Mouse (Mus musculus) embryonic facial prominence, embryonic 15.5 days (tissue): ENCODE results near the gene Col25a1. TPM values are rescaled to one million over a fixed set of nuclear protein-coding genes. Genes with fewer than 3 reads are reported as not detected.

Experiments used
- ATAC-seq: fragments of 200-750 bp; cut with Nextera tagmentation; 2 replicates; pipeline ENCODE4 v1.8.0; 2017; ENCODE audit warnings: low read depth, moderate TSS enrichment; ENCODE audit not compliant: insufficient number of reproducible peaks, low FRiP score, low TSS enrichment
- H3K27ac ChIP-seq: fragments of 300-500 bp; sonication (generic); replicated peaks from 2 replicates; pipeline ENCODE4 v1.5.1; 2015; ENCODE audit warnings: mild to moderate bottlenecking, inconsistent platforms
- H3K27me3 ChIP-seq: fragments of 300-500 bp; sonication (generic); 2 replicates; pipeline ENCODE4 v1.6.1; 2015; ENCODE audit warnings: inconsistent platforms
- H3K36me3 ChIP-seq: fragments of 300-500 bp; sonication (generic); 2 replicates; pipeline ENCODE4 v1.6.1; 2015; ENCODE audit warnings: mild to moderate bottlenecking, inconsistent platforms
- H3K4me1 ChIP-seq: fragments of 300-500 bp; sonication (generic); 2 replicates; pipeline ENCODE4 v1.6.1; 2015; ENCODE audit warnings: inconsistent platforms
- H3K4me2 ChIP-seq: fragments of 300-500 bp; sonication (generic); replicated peaks from 2 replicates; pipeline ENCODE4 v1.6.1; 2015; ENCODE audit warnings: mild to moderate bottlenecking, inconsistent platforms
- H3K4me3 ChIP-seq: fragments of 300-500 bp; sonication (generic); replicated peaks from 2 replicates; pipeline ENCODE4 v1.5.1; 2015; ENCODE audit warnings: mild to moderate bottlenecking, inconsistent platforms
- H3K9ac ChIP-seq: fragments of 300-500 bp; sonication (generic); 2 replicates; pipeline ENCODE4 v1.6.1; 2015; ENCODE audit warnings: inconsistent platforms
- H3K9me3 ChIP-seq: fragments of 300-500 bp; sonication (generic); replicated peaks from 2 replicates; pipeline ENCODE4 v1.6.1; 2016; ENCODE audit warnings: inconsistent platforms
- WGBS: fragments of 180-500 bp; shearing (Covaris S2); methylation state at CpG from one replicate; pipeline ENCODE4 v1.1.7; 2015; 5-methylcytosine and 5-hydroxymethylcytosine counted together
- polyA plus RNA-seq: library from polyadenylated mRNA; unstranded; fragments of >200 nt; fragmentation: Nextera tagmentation; extraction: Ambion mirVana; gene quantifications from 2 replicates; pipeline ENCODE4 v1.2.1, GENCODE M21; 2015

Col25a1 gene
- polyA plus RNA-seq, 1 experiment from 2014 or later: 16.5 TPM

DNA sequence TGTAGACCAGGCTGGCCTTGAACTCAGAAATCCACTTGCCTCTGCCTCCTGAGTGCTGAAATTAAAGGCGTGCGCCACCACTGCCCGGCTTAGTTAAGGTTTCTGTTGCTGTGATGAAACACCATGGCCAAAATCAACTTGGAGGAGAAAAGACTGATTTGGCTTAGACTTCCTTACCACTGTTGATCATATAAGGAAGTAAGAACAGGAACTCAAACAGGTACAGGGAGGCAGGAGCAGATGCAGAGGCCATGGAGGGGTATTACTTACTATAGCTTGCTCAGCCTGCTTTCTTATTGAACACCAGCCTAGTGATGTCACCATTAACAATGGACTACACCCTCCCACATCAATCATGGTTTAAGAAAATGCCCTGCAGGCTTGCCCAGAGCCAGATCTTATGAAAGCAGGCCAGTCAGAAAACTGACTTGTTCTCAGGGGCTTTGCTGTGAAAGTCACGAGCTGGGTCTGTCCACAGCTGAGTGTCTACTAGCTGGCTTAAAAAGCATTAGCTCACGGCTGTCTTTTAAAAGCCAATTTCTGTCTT is 249.1 kb downstream of the Col25a1 start:
- Histone ChIP-seq H3K9me3 (no peaks in the 10 kb centered on the region), H3K9ac (no peak overlapping the region), H3K4me2 (no peak overlapping the region), H3K27ac (no peak overlapping the region), H3K4me3 (no peak overlapping the region), H3K4me1 (no peaks in the 10 kb centered on the region), H3K27me3 (no peaks in the 10 kb centered on the region), H3K36me3 (no peaks in the 10 kb centered on the region)
- ATAC-seq: no peak
- 77% methylated on average over 5 of the region's 5 CpGs for WGBS

DNA sequence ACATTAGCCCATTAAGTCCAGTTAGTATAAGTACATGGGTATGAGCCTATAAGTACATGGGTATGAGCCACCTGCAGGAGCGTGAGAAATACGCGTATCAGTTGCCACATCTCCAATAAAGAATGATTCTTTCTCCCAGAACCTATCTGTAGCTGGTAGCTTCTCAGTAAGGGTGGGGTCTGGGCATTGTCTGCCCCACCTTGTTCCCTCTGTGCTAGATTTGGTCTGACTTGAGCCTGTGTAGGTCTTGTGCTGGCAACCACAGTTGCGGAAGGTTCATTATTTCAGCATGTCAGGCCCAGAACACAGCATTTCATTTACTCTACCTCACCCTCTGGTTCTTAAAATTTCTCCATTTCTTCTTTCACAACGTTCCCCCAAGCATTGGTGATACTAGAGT is 250.4 kb downstream of the Col25a1 start:
- Histone ChIP-seq H3K4me3 (no peak overlapping the region), H3K36me3 (no peaks in the 10 kb centered on the region), H3K4me1 (no peaks in the 10 kb centered on the region), H3K27me3 (no peaks in the 10 kb centered on the region), H3K27ac (no peak overlapping the region), H3K9me3 (no peaks in the 10 kb centered on the region), H3K9ac (no peak overlapping the region), H3K4me2 (no peak overlapping the region)
- ATAC-seq: no peak
- WGBS: 94% methylated on average over 5 of the region's 5 CpGs

GRCm38 (mm10) chr3:130385856-130386255 is 254.6 kb downstream of the Col25a1 start:
- no peaks in the 10 kb centered on the region for H3K9me3 ChIP-seq
- H3K27me3 ChIP-seq: no peaks in the 10 kb centered on the region
- H3K27ac ChIP-seq: no peak overlapping the region
- no peak overlapping the region for H3K4me2 ChIP-seq
- no peak overlapping the region for H3K9ac ChIP-seq
- WGBS: 74% methylated on average over 4 of the region's 4 CpGs
- no peaks in the 10 kb centered on the region for H3K4me1 ChIP-seq
- no peak overlapping the region for H3K4me3 ChIP-seq
- no peaks in the 10 kb centered on the region for H3K36me3 ChIP-seq
- ATAC-seq: no peak

DNA sequence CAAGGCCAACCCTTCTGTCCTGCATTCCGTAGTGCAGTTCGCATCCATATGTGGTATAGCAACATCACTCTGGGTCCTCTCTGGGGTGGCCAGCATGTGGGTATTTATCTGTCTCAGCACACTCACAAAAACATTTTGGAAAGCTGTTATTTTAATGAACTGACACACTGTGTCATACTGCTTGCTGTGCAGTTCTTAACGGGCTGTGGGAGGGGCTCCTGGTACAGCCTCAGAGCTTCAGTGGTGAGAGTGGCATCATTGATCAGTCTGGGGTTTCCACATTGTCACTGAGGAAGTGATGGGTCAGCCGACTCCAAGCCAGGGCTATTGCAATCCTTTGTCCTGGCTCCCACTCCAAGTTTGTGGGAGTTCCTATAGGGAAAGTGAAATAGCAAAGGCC is 255.9 kb downstream of the Col25a1 start:
- 89% methylated on average over 4 of the region's 4 CpGs for WGBS
- H3K4me3 ChIP-seq: no peak overlapping the region
- H3K36me3 ChIP-seq: no peaks in the 10 kb centered on the region
- H3K9me3 ChIP-seq: no peaks in the 10 kb centered on the region
- no peak overlapping the region for H3K27ac ChIP-seq
- ATAC-seq: no peak
- H3K9ac ChIP-seq: no peak overlapping the region
- no peaks in the 10 kb centered on the region for H3K27me3 ChIP-seq
- no peak overlapping the region for H3K4me2 ChIP-seq
- no peaks in the 10 kb centered on the region for H3K4me1 ChIP-seq

DNA sequence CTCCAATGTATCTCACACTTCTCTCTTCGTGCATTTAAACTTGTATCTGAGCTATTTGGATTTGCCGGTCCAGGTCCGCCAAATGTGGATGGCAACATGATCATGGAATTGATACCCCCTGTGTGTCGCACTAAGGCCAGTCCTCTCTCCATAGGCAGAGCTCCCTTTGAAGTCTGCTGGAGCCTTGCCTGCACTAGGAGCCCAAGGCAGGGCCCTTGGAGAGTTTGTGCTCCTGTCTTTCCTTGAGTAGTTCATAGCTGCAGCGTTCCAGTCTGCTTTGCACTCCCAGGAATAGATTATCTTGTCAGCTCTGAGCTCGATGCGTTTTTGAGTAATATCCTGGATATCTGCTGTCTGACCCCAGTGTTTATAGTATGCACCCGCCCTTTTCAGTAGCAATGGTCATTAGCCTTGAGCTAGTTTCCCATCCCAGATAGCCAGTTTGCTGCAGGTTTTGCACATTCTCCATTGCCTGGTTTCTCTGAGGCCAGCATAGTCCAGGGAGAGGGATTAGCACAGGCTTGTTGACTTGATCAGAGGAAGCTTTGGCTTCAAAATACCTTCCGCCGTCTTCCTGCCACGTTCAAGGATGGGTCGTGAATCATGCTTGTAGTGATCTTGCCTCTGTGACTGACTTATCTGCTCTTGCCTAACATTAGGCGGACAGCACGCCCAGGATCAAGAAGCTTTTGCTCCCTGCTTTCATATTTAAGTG is 258.1 kb downstream of the Col25a1 start:
- WGBS: 66% methylated on average over 14 of the region's 14 CpGs
- H3K4me2 ChIP-seq: no peak overlapping the region

DNA sequence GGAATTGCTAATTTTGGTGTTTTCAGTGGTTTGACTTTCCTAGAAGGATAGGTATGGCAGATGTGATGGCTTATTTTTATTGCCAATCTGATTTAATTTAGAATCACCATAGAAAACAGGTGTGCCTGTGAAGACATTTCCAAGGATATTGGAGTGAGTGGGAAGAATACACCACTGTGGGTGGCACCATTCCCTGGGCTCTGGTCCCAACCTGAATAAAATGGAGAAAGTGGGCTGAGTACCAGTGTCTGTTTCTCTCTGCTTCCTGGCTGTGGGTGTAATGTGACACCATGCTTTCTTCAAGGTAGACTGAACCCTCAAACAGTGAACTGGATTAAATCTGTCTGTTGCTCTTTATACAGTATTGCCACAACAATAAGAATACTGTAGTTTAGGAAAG is 265.3 kb downstream of the Col25a1 start:
- no peak overlapping the region for H3K9ac ChIP-seq
- no peaks in the 10 kb centered on the region for H3K9me3 ChIP-seq
- no peak for ATAC-seq
- no peak overlapping the region for H3K4me3 ChIP-seq
- no peaks in the 10 kb centered on the region for H3K27me3 ChIP-seq
- H3K27ac ChIP-seq: no peak overlapping the region
- peaks cover 10% of the 10 kb centered on the region for H3K4me1 ChIP-seq
- no peaks in the 10 kb centered on the region for H3K36me3 ChIP-seq
- H3K4me2 ChIP-seq: no peak overlapping the region

More for the DNA sequence above, 258.1 kb downstream of the Col25a1 start:
- no peak for ATAC-seq
- H3K4me1 ChIP-seq: no peaks in the 10 kb centered on the region
- H3K4me3 ChIP-seq: no peak overlapping the region
- H3K36me3 ChIP-seq: no peaks in the 10 kb centered on the region
- H3K27ac ChIP-seq: no peak overlapping the region
- H3K9me3 ChIP-seq: no peaks in the 10 kb centered on the region
- no peaks in the 10 kb centered on the region for H3K27me3 ChIP-seq
- no peak overlapping the region for H3K9ac ChIP-seq

DNA sequence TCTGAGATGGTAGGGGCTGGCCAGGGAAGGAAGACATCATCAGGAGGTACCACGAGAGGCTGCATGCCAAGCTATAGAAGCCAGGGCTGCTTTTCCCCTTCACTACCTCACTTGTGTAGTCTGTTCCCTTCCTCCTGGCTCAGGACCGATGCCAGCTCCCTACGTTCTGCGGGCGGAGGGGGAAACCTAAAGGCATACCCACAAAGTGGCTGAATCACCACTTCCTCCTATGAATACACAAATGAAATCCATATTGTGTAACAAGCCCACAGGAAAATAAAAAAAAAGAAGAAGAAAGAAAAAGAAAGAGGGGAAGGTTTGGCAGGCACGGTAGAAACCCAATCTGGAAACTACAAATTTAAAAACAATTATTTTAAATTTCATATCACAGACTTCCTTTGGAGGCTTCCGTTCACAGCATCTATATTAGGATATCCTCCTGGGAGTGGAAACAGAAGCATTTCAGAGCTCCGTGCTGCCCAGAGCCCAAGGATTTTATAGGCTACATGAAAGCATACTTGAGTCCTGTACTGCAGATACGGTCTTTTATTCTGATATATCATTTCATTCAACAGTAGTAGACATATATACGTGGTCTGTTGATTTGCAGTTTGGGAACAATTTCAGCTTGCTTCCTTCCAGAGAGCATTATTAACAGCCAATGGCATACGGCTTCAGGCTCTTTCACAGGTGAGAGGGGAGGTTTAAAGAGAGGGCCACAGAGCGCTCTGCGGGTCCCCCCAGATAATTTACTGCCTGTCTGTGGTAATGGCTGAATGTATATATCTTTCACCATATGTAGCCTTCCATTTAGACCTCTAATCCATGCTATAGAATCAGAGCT is 269.6 kb downstream of the Col25a1 start:
- WGBS: 35% methylated on average over 13 of the region's 13 CpGs

DNA sequence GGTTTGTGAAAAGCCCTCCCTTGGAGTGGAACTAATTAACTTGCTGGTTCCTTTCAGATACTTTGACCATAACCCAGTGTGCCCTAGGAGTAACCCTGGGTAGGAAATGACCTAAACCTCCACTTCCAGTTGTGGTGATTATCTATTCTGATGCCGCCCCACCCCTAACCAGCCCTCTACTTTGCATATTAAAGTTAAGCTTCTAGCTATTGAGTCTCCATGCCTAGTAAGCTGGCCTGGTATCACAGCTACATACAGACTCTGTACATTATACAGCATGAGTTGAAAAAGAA is 270.2 kb downstream of the Col25a1 start:
- Histone ChIP-seq H3K27me3 (no peaks in the 10 kb centered on the region), H3K4me1 (peaks cover 10% of the 10 kb centered on the region), H3K27ac (peak overlapping the region; percentile 36; the same call in 1 of the 2 replicates), H3K36me3 (no peaks in the 10 kb centered on the region), H3K9ac (no peak overlapping the region), H3K4me3 (no peak overlapping the region), H3K9me3 (no peaks in the 10 kb centered on the region), H3K4me2 (no peak overlapping the region; the same call in 1 of the 2 replicates)
- ATAC-seq: no peak
- WGBS: 53% methylated on average over 1 of the region's 1 CpGs

More for the DNA sequence above, 269.6 kb downstream of the Col25a1 start:
- ATAC-seq: peak; percentile 63
- no peaks in the 10 kb centered on the region for H3K9me3 ChIP-seq
- no peaks in the 10 kb centered on the region for H3K27me3 ChIP-seq
- H3K4me3 ChIP-seq: no peak overlapping the region
- no peaks in the 10 kb centered on the region for H3K36me3 ChIP-seq
- no peak overlapping the region for H3K9ac ChIP-seq
- no peak overlapping the region; the same call in 1 of the 2 replicates for H3K4me2 ChIP-seq
- H3K27ac ChIP-seq: peak overlapping the region; percentile 36; the same call in 1 of the 2 replicates
- H3K4me1 ChIP-seq: peaks cover 10% of the 10 kb centered on the region

- WGBS: 65% methylated on average over 8 of the region's 8 CpGs
Observed at GRCm38 (mm10) chr3:130404525-130405409, 273.5 kb downstream of the Col25a1 start.

DNA sequence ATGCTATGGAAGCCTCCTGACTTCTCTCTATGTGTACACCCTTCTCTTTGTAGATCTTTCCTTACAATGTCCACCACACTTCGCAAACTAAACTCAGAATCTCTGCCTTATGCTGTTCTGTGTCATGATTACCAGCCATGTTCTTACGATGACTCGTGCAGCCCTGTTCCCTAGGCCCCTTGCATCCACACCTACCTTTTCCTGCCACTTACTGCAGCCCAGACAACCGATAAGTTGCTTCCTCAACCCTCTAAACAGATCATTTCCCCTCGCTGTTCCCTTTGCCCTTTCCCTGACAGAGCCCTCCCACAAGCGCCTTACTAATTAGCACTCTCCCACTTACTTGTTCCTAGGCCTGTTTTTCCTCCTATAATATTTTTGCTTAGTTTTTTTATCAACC is 275.9 kb downstream of the Col25a1 start:
- Histone ChIP-seq H3K9me3 (no peaks in the 10 kb centered on the region), H3K4me3 (no peak overlapping the region), H3K9ac (no peak overlapping the region), H3K27me3 (no peaks in the 10 kb centered on the region), H3K36me3 (no peaks in the 10 kb centered on the region), H3K27ac (no peak overlapping the region), H3K4me1 (no peaks in the 10 kb centered on the region), H3K4me2 (no peak overlapping the region)
- ATAC-seq: no peak
- 67% methylated on average over 6 of the region's 6 CpGs for WGBS

More at GRCm38 (mm10) chr3:130404525-130405409, 273.5 kb downstream of the Col25a1 start:
- Histone ChIP-seq H3K36me3 (no peaks in the 10 kb centered on the region), H3K4me1 (peaks cover 10% of the 10 kb centered on the region), H3K4me3 (no peak overlapping the region), H3K27ac (no peak overlapping the region), H3K4me2 (no peak overlapping the region), H3K27me3 (no peaks in the 10 kb centered on the region), H3K9me3 (no peaks in the 10 kb centered on the region), H3K9ac (no peak overlapping the region)
- no peak for ATAC-seq

- H3K27ac ChIP-seq: no peak overlapping the region
- no peak overlapping the region for H3K4me3 ChIP-seq
- no peak overlapping the region for H3K4me2 ChIP-seq
- H3K27me3 ChIP-seq: no peaks in the 10 kb centered on the region
- 40% methylated on average over 4 of the region's 4 CpGs for WGBS
- H3K4me1 ChIP-seq: no peaks in the 10 kb centered on the region
- H3K9me3 ChIP-seq: no peaks in the 10 kb centered on the region
- no peak overlapping the region for H3K9ac ChIP-seq
- no peaks in the 10 kb centered on the region for H3K36me3 ChIP-seq
- no peak for ATAC-seq
Observed at GRCm38 (mm10) chr3:130413239-130413638, 281.9 kb downstream of the Col25a1 start.
